Mouse (Mus musculus) stomach, embryonic 15.5 days (tissue): ENCODE results near the gene Ntm. TPM values are rescaled to one million over a fixed set of nuclear protein-coding genes. Genes with fewer than 3 reads are reported as not detected.

ENCODE experiments used
- ATAC-seq: fragments of 200-750 bp; cut with Nextera tagmentation; 2 replicates; pipeline ENCODE4 v1.8.0; 2017; ENCODE audit warnings: low read depth, moderate number of reproducible peaks, moderate TSS enrichment; ENCODE audit not compliant: insufficient read depth, low FRiP score
- H3K27ac ChIP-seq: fragments of 300-500 bp; sonication (generic); 2 replicates; pipeline ENCODE4 v1.5.1; 2015; ENCODE audit warnings: mild to moderate bottlenecking, inconsistent platforms
- H3K27me3 ChIP-seq: fragments of 300-500 bp; sonication (generic); replicated peaks from 2 replicates; pipeline ENCODE4 v1.6.1; 2015; ENCODE audit warnings: inconsistent platforms
- H3K36me3 ChIP-seq: fragments of 300-500 bp; sonication (generic); 2 replicates; pipeline ENCODE4 v1.6.1; 2015; ENCODE audit warnings: inconsistent platforms
- H3K4me1 ChIP-seq: fragments of 300-500 bp; sonication (generic); 2 replicates; pipeline ENCODE4 v1.6.1; 2015; ENCODE audit warnings: inconsistent platforms
- H3K4me2 ChIP-seq: fragments of 300-500 bp; sonication (generic); 2 replicates; pipeline ENCODE4 v1.6.1; 2015; ENCODE audit warnings: mild to moderate bottlenecking, inconsistent platforms
- H3K4me3 ChIP-seq: fragments of 300-500 bp; sonication (generic); replicated peaks from 2 replicates; pipeline ENCODE4 v1.5.1; 2015; ENCODE audit warnings: inconsistent platforms
- H3K9ac ChIP-seq: fragments of 300-500 bp; sonication (generic); 2 replicates; pipeline ENCODE4 v1.6.1; 2015; ENCODE audit warnings: inconsistent platforms
- H3K9me3 ChIP-seq: fragments of 300-500 bp; sonication (generic); 2 replicates; pipeline ENCODE4 v1.6.1; 2016; ENCODE audit warnings: inconsistent platforms
- WGBS: fragments of 180-500 bp; shearing (Covaris S2); methylation state at CpG from one replicate; pipeline ENCODE4 v1.1.7; 2015; 5-methylcytosine and 5-hydroxymethylcytosine counted together
- polyA plus RNA-seq: library from polyadenylated mRNA; unstranded; fragments of >200 nt; fragmentation: Nextera tagmentation; extraction: Ambion mirVana; gene quantifications from 2 replicates; pipeline ENCODE4 v1.2.1, GENCODE M21; 2015

Ntm gene
- polyA plus RNA-seq, 1 experiment from 2014 or later: 14.5 TPM

GRCm38 (mm10) chr9:29788855-29789254, 174.1 kb downstream of the Ntm start:
- no peak overlapping the region for H3K9ac ChIP-seq
- no peaks in the 10 kb centered on the region for H3K36me3 ChIP-seq
- no peak overlapping the region for H3K27ac ChIP-seq
- H3K4me3 ChIP-seq: no peak overlapping the region
- 87% methylated on average over 9 of the region's 9 CpGs for WGBS
- H3K27me3 ChIP-seq: no peaks in the 10 kb centered on the region
- H3K4me2 ChIP-seq: no peak overlapping the region
- H3K4me1 ChIP-seq: no peaks in the 10 kb centered on the region
- no peaks in the 10 kb centered on the region for H3K9me3 ChIP-seq
- ATAC-seq: no peak

- Histone ChIP-seq H3K4me2 (no peak overlapping the region), H3K27ac (no peak overlapping the region), H3K9ac (no peak overlapping the region), H3K27me3 (no peaks in the 10 kb centered on the region), H3K4me3 (no peak overlapping the region), H3K4me1 (no peaks in the 10 kb centered on the region), H3K36me3 (no peaks in the 10 kb centered on the region), H3K9me3 (no peaks in the 10 kb centered on the region)
- 59% methylated on average over 4 of the region's 4 CpGs for WGBS
- ATAC-seq: no peak
Measured at GRCm38 (mm10) chr9:29787408-29787807, 175.5 kb downstream of the Ntm start.

GRCm38 (mm10) chr9:29782697-29783096, 180.2 kb downstream of the Ntm start:
- Histone ChIP-seq H3K4me3 (no peak overlapping the region), H3K27me3 (no peaks in the 10 kb centered on the region), H3K9me3 (no peaks in the 10 kb centered on the region), H3K27ac (no peak overlapping the region), H3K4me2 (no peak overlapping the region), H3K9ac (no peak overlapping the region), H3K36me3 (no peaks in the 10 kb centered on the region), H3K4me1 (no peaks in the 10 kb centered on the region)
- WGBS: 71% methylated on average over 4 of the region's 4 CpGs
- ATAC-seq: no peak

- no peak overlapping the region for H3K27ac ChIP-seq
- 73% methylated on average over 7 of the region's 7 CpGs for WGBS
Measured at GRCm38 (mm10) chr9:29779739-29780138, 183.2 kb downstream of the Ntm start.

GRCm38 (mm10) chr9:29776951-29777350, 186.0 kb downstream of the Ntm start:
- no peak for ATAC-seq
- Histone ChIP-seq H3K9ac (no peak overlapping the region), H3K9me3 (no peaks in the 10 kb centered on the region), H3K36me3 (no peaks in the 10 kb centered on the region), H3K4me1 (no peaks in the 10 kb centered on the region), H3K27me3 (no peaks in the 10 kb centered on the region), H3K4me2 (no peak overlapping the region), H3K27ac (no peak overlapping the region), H3K4me3 (no peak overlapping the region)
- WGBS: 91% methylated on average over 3 of the region's 3 CpGs

More at GRCm38 (mm10) chr9:29779739-29780138, 183.2 kb downstream of the Ntm start:
- no peak for ATAC-seq
- Histone ChIP-seq H3K36me3 (no peaks in the 10 kb centered on the region), H3K4me1 (no peaks in the 10 kb centered on the region), H3K4me2 (no peak overlapping the region), H3K9ac (no peak overlapping the region), H3K4me3 (no peak overlapping the region), H3K9me3 (no peaks in the 10 kb centered on the region), H3K27me3 (no peaks in the 10 kb centered on the region)

- ATAC-seq: no peak
- Histone ChIP-seq H3K9ac (no peak overlapping the region), H3K4me3 (no peak overlapping the region), H3K36me3 (no peaks in the 10 kb centered on the region), H3K27me3 (no peaks in the 10 kb centered on the region), H3K27ac (no peak overlapping the region), H3K9me3 (no peaks in the 10 kb centered on the region), H3K4me2 (no peak overlapping the region), H3K4me1 (no peaks in the 10 kb centered on the region)
- 73% methylated on average over 4 of the region's 4 CpGs for WGBS
Measured at GRCm38 (mm10) chr9:29776542-29776941, 186.4 kb downstream of the Ntm start.

GRCm38 (mm10) chr9:29776030-29776429, 186.9 kb downstream of the Ntm start:
- no peak for ATAC-seq
- Histone ChIP-seq H3K27me3 (no peaks in the 10 kb centered on the region), H3K4me2 (no peak overlapping the region), H3K4me3 (no peak overlapping the region), H3K27ac (no peak overlapping the region), H3K36me3 (no peaks in the 10 kb centered on the region), H3K9ac (no peak overlapping the region), H3K4me1 (no peaks in the 10 kb centered on the region), H3K9me3 (no peaks in the 10 kb centered on the region)
- WGBS: 80% methylated on average over 4 of the region's 4 CpGs

GRCm38 (mm10) chr9:29772625-29773388, 190.1 kb downstream of the Ntm start:
- Histone ChIP-seq H3K27ac (no peak overlapping the region), H3K4me1 (no peaks in the 10 kb centered on the region), H3K4me2 (no peak overlapping the region), H3K27me3 (no peaks in the 10 kb centered on the region), H3K9me3 (no peaks in the 10 kb centered on the region), H3K4me3 (no peak overlapping the region), H3K9ac (no peak overlapping the region), H3K36me3 (no peaks in the 10 kb centered on the region)
- 68% methylated on average over 11 of the region's 11 CpGs for WGBS
- no peak for ATAC-seq

- H3K4me2 ChIP-seq: no peak overlapping the region
- H3K9ac ChIP-seq: no peak overlapping the region
- H3K4me1 ChIP-seq: no peaks in the 10 kb centered on the region
- 21% methylated on average over 5 of the region's 5 CpGs for WGBS
- no peak for ATAC-seq
- no peaks in the 10 kb centered on the region for H3K36me3 ChIP-seq
- H3K27me3 ChIP-seq: no peaks in the 10 kb centered on the region
- no peak overlapping the region for H3K27ac ChIP-seq
- H3K4me3 ChIP-seq: no peak overlapping the region
- H3K9me3 ChIP-seq: no peaks in the 10 kb centered on the region
Measured at GRCm38 (mm10) chr9:29771870-29772269, 191.1 kb downstream of the Ntm start.

- Histone ChIP-seq H3K36me3 (no peaks in the 10 kb centered on the region), H3K27me3 (no peaks in the 10 kb centered on the region), H3K4me2 (peak overlapping the region; percentile 33), H3K27ac (no peak overlapping the region), H3K4me1 (no peaks in the 10 kb centered on the region), H3K9ac (no peak overlapping the region), H3K9me3 (no peaks in the 10 kb centered on the region), H3K4me3 (no peak overlapping the region)
- 38% methylated on average over 23 of the region's 23 CpGs for WGBS
- no peak for ATAC-seq
Measured at GRCm38 (mm10) chr9:29771071-29771785, 191.7 kb downstream of the Ntm start.

GRCm38 (mm10) chr9:29769361-29769760, 193.6 kb downstream of the Ntm start:
- no peaks in the 10 kb centered on the region for H3K27me3 ChIP-seq
- no peak overlapping the region for H3K27ac ChIP-seq
- H3K4me3 ChIP-seq: no peak overlapping the region
- no peak overlapping the region for H3K4me2 ChIP-seq
- H3K36me3 ChIP-seq: no peaks in the 10 kb centered on the region
- 50% methylated on average over 4 of the region's 4 CpGs for WGBS
- H3K9me3 ChIP-seq: no peaks in the 10 kb centered on the region
- no peaks in the 10 kb centered on the region for H3K4me1 ChIP-seq
- no peak for ATAC-seq
- H3K9ac ChIP-seq: no peak overlapping the region
